Mouse (Mus musculus) heart, embryonic 16.5 days (tissue): Measurements from ENCODE around the gene Abca14. TPM values are rescaled to one million over a fixed set of nuclear protein-coding genes. Genes with fewer than 3 reads are reported as not detected.
A peak's percentile ranks its signal among the peaks of the same experiment; 100 is the strongest.

ENCODE experiments used
- ATAC-seq: fragments of 200-750 bp; cut with Nextera tagmentation; replicated peaks from 2 replicates; pipeline ENCODE4 v1.8.0; 2017; ENCODE audit warnings: moderate number of reproducible peaks; ENCODE audit not compliant: insufficient read depth, low FRiP score; ENCODE audit errors: extremely low read depth
- H3K27ac ChIP-seq: fragments of 300-500 bp; sonication (generic); 2 replicates; pipeline ENCODE4 v1.5.1; 2014; ENCODE audit warnings: mild to moderate bottlenecking, low read length, control low read depth, moderate library complexity
- H3K27me3 ChIP-seq: fragments of 300-500 bp; sonication (generic); 2 replicates; pipeline ENCODE4 v1.6.1; 2014; ENCODE audit warnings: low read length, mixed read lengths; ENCODE audit not compliant: control insufficient read depth, insufficient read depth
- H3K36me3 ChIP-seq: fragments of 300-500 bp; sonication (generic); 2 replicates; pipeline ENCODE4 v1.6.1; 2014; ENCODE audit not compliant: control insufficient read depth, insufficient read depth
- H3K4me1 ChIP-seq: fragments of 300-500 bp; sonication (generic); 2 replicates; pipeline ENCODE4 v1.6.1; 2014; ENCODE audit warnings: low read length, mixed read lengths; ENCODE audit not compliant: control insufficient read depth, insufficient read depth
- H3K4me2 ChIP-seq: fragments of 300-500 bp; sonication (generic); 2 replicates; pipeline ENCODE4 v1.6.1; 2014; ENCODE audit warnings: low read depth, mild to moderate bottlenecking, control low read depth, low read length
- H3K4me3 ChIP-seq: fragments of 300-500 bp; sonication (generic); 2 replicates; pipeline ENCODE4 v1.5.1; 2014; ENCODE audit warnings: mild to moderate bottlenecking, control low read depth, low read length
- H3K9ac ChIP-seq: fragments of 300-500 bp; sonication (generic); 2 replicates; pipeline ENCODE4 v1.6.1; 2014; ENCODE audit warnings: low read length, control low read depth
- H3K9me3 ChIP-seq: fragments of 300-500 bp; sonication (generic); replicated peaks from 2 replicates; pipeline ENCODE4 v1.6.1; 2016; ENCODE audit warnings: low read length; ENCODE audit not compliant: control insufficient read depth
- WGBS: fragments of 180-500 bp; shearing (Covaris S2); extraction: QIAGEN DNeasy Blood & Tissue Kit; methylation state at CpG from one replicate; pipeline ENCODE4 v1.1.7; 2014; 5-methylcytosine and 5-hydroxymethylcytosine counted together
- polyA plus RNA-seq: library from polyadenylated mRNA; unstranded; fragments of >200 nt; fragmentation: Nextera tagmentation; extraction: Ambion mirVana; gene quantifications from 2 replicates; pipeline ENCODE4 v1.2.1, GENCODE M21; 2015

Abca14 gene
- polyA plus RNA-seq: not detected in 2 replicates

DNA sequence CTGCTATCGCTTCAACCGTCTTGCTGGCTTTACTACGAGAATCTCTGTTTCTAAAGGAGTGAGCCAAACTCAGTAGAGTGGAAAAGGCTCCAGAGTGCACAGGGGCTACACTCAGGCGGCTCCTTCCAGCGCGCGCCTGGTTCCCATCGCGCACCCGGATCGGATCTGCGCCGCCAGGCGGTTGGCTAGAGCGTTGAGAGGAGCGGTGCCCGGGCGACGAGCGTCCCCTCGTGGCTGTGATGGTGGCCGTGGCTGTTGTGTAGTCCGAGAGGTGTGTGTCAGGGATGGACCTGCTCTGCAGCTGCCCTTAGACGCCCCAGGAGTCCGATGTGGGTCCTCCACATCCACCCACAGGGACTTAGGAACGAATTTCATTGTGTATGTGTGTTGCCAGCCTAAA is at the start of gene Abca14:
TSS of gene Abca14 (plus strand) at position 173 of the 400 bp plus-strand sequence.
- Histone ChIP-seq H3K9ac (no peak within 1 kb of the TSS), H3K4me2 (no peak within 1 kb of the TSS), H3K4me1 (0 out of 2 replicates have a peak, but pooled peaks cover 3% of the 10 kb centered on the region), H3K4me3 (no peak within 1 kb of the TSS), H3K9me3 (no peaks in the 10 kb centered on the region), H3K27me3 (peaks cover 27% of the 10 kb centered on the region), H3K36me3 (no peaks in the 10 kb centered on the region), H3K27ac (no peak within 1 kb of the TSS)
- ATAC-seq: peak; percentile 76
- 5% methylated on average over 26 of the region's 26 CpGs for WGBS

DNA sequence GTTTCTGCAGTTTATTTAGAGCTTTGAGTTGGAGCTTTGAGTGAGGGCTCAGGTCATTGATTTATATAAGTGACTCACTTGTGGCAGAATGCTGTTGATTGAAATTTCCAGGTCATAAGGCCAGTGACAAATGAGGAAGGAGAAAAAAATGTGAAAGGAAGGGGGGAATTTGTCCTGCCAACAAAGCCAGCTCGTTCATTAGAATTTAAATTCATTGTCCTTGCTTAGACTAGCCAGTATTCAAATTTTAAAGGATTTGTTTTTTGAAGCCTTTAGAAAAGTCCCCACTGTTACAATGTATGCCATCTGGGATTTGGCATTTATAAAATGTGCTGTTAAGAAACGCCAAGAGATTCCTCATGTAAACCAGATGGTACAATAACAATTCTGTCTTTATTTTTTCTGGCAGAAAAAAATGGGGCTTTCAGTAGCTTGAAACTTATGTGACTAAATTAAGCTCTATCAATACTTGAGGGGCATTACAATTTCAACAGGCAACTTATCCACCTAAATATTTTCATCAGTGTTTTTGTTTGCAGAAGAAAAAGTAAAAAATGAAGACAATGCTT is 46.8 kb upstream of the Abca14 start:
- H3K9ac ChIP-seq: no peak overlapping the region
- no peaks in the 10 kb centered on the region for H3K36me3 ChIP-seq
- H3K9me3 ChIP-seq: no peaks in the 10 kb centered on the region
- H3K4me3 ChIP-seq: no peak overlapping the region
- H3K4me1 ChIP-seq: no peaks in the 10 kb centered on the region
- no peak overlapping the region for H3K27ac ChIP-seq
- H3K4me2 ChIP-seq: no peak overlapping the region
- 40% methylated on average over 2 of the region's 2 CpGs for WGBS
- H3K27me3 ChIP-seq: no peaks in the 10 kb centered on the region
- no peak for ATAC-seq

- ATAC-seq: no peak
- 53% methylated on average over 5 of the region's 5 CpGs for WGBS
Observed at GRCm38 (mm10) chr7:120157575-120158061, 46.1 kb upstream of the Abca14 start.

GRCm38 (mm10) chr7:120158121-120158613 is 45.6 kb upstream of the Abca14 start:
- Histone ChIP-seq H3K27me3 (no peaks in the 10 kb centered on the region), H3K9ac (no peak overlapping the region), H3K4me3 (no peak overlapping the region), H3K4me2 (no peak overlapping the region), H3K27ac (no peak overlapping the region), H3K36me3 (no peaks in the 10 kb centered on the region), H3K9me3 (no peaks in the 10 kb centered on the region), H3K4me1 (no peaks in the 10 kb centered on the region)
- 40% methylated on average over 4 of the region's 4 CpGs for WGBS
- no peak for ATAC-seq

More at GRCm38 (mm10) chr7:120157575-120158061, 46.1 kb upstream of the Abca14 start:
- Histone ChIP-seq H3K4me2 (no peak overlapping the region), H3K9me3 (no peaks in the 10 kb centered on the region), H3K36me3 (no peaks in the 10 kb centered on the region), H3K4me3 (no peak overlapping the region), H3K9ac (no peak overlapping the region), H3K27me3 (no peaks in the 10 kb centered on the region), H3K27ac (no peak overlapping the region), H3K4me1 (no peaks in the 10 kb centered on the region)

- H3K9ac ChIP-seq: no peak overlapping the region
- no peaks in the 10 kb centered on the region for H3K36me3 ChIP-seq
- 78% methylated on average over 11 of the region's 11 CpGs for WGBS
- H3K27me3 ChIP-seq: no peaks in the 10 kb centered on the region
- H3K9me3 ChIP-seq: no peaks in the 10 kb centered on the region; the same call in 1 of the 2 replicates
- no peak overlapping the region for H3K4me3 ChIP-seq
- no peak for ATAC-seq
- H3K27ac ChIP-seq: no peak overlapping the region
- no peak overlapping the region for H3K4me2 ChIP-seq
- no peaks in the 10 kb centered on the region for H3K4me1 ChIP-seq
Observed at GRCm38 (mm10) chr7:120163581-120164251, 40.0 kb upstream of the Abca14 start.

- H3K9me3 ChIP-seq: no peaks in the 10 kb centered on the region
- no peak overlapping the region for H3K9ac ChIP-seq
- H3K4me3 ChIP-seq: no peak overlapping the region
- H3K36me3 ChIP-seq: no peaks in the 10 kb centered on the region
- no peak for ATAC-seq
- no peak overlapping the region for H3K27ac ChIP-seq
- H3K4me2 ChIP-seq: no peak overlapping the region
- H3K4me1 ChIP-seq: no peaks in the 10 kb centered on the region
- H3K27me3 ChIP-seq: no peaks in the 10 kb centered on the region
- WGBS: 73% methylated on average over 1 of the region's 1 CpGs
Observed at GRCm38 (mm10) chr7:120172188-120172700, 31.5 kb upstream of the Abca14 start.

DNA sequence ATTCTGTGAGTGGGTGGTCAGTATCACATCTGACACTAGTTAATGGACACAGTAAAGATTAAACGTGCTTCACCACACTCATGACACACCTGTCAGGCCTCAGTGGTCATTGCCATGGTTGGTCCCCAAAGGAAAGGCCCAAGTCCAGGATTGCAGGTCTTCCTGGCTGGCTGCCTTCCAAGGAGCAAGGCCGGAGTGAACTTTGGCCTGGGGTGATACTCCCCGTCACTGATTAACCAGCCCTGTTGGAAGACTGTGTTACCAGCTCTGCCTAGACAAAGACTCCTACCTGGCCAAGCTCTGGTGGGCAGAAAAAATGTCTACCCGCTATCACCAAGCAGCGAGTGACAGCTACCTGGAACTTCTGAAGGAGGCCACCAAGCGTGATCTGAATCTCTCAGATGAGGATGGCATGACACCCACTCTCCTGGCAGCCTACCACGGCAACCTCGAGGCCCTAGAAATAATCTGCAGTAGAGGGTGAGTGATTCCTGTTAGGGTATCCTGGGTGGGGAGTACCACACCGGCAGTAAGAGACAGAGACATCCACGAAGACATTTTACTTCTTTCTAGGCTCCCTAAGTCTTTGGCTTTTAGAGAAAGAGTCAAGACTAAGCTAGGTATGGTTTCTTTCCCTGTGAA is 30.0 kb upstream of the Abca14 start, which contains the start of gene Anks4b:
TSS of gene Anks4b (plus strand) at position 256 of the 642 bp plus-strand sequence.
- no peak within 1 kb of the TSS for H3K4me3 ChIP-seq
- no peaks in the 10 kb centered on the region for H3K27me3 ChIP-seq
- no peaks in the 10 kb centered on the region for H3K4me1 ChIP-seq
- H3K4me2 ChIP-seq: no peak within 1 kb of the TSS
- H3K27ac ChIP-seq: no peak within 1 kb of the TSS
- no peak within 1 kb of the TSS for H3K9ac ChIP-seq
- WGBS: 83% methylated on average over 10 of the region's 10 CpGs
- ATAC-seq: no peak
- H3K9me3 ChIP-seq: no peaks in the 10 kb centered on the region
- H3K36me3 ChIP-seq: no peaks in the 10 kb centered on the region

GRCm38 (mm10) chr7:120174723-120175504 is 28.8 kb upstream of the Abca14 start:
- H3K27ac ChIP-seq: no peak overlapping the region
- no peak overlapping the region for H3K4me2 ChIP-seq
- H3K9ac ChIP-seq: no peak overlapping the region
- no peaks in the 10 kb centered on the region for H3K9me3 ChIP-seq
- no peaks in the 10 kb centered on the region for H3K27me3 ChIP-seq
- H3K4me1 ChIP-seq: no peaks in the 10 kb centered on the region
- no peak for ATAC-seq
- no peaks in the 10 kb centered on the region for H3K36me3 ChIP-seq
- WGBS: 74% methylated on average over 11 of the region's 11 CpGs
- no peak overlapping the region for H3K4me3 ChIP-seq
